Mouse (Mus musculus): ENCODE measurements around the gene Ttyh1. TPM values are rescaled to one million over a fixed set of nuclear protein-coding genes. Genes with fewer than 3 reads are reported as not detected.
A peak's percentile ranks its signal among the peaks of the same experiment; 100 is the strongest.

Gene Ttyh1
- polyA plus RNA-seq, 1 experiment, result 162 TPM

- peaks cover 5% of the 10 kb centered on the region for H3K4me1 ChIP-seq (ENCODE audit: control insufficient read depth, insufficient read depth, low read length)
- no peak overlapping the region for H3K4me3 ChIP-seq (ENCODE audit: insufficient read depth, low read depth, low read length)
- no peak overlapping the region for H3K27ac ChIP-seq (ENCODE audit: insufficient read depth, low read depth, low read length)
- no peak for TF ChIP-seq CTCF (IDR thresholded peaks at IDR 0.05; ENCODE audit: insufficient read depth, low read depth, low read length)
- TF ChIP-seq POLR2A (IDR thresholded peaks at IDR 0.05; ENCODE audit: insufficient read depth, low read depth, low read length), result no peak
- WGBS, result 60% methylated on average over 8 of the region's 8 CpGs
These were observed 2.0 kb upstream of the Ttyh1 start for GRCm38 (mm10) chr7:4117050-4117814.

DNA sequence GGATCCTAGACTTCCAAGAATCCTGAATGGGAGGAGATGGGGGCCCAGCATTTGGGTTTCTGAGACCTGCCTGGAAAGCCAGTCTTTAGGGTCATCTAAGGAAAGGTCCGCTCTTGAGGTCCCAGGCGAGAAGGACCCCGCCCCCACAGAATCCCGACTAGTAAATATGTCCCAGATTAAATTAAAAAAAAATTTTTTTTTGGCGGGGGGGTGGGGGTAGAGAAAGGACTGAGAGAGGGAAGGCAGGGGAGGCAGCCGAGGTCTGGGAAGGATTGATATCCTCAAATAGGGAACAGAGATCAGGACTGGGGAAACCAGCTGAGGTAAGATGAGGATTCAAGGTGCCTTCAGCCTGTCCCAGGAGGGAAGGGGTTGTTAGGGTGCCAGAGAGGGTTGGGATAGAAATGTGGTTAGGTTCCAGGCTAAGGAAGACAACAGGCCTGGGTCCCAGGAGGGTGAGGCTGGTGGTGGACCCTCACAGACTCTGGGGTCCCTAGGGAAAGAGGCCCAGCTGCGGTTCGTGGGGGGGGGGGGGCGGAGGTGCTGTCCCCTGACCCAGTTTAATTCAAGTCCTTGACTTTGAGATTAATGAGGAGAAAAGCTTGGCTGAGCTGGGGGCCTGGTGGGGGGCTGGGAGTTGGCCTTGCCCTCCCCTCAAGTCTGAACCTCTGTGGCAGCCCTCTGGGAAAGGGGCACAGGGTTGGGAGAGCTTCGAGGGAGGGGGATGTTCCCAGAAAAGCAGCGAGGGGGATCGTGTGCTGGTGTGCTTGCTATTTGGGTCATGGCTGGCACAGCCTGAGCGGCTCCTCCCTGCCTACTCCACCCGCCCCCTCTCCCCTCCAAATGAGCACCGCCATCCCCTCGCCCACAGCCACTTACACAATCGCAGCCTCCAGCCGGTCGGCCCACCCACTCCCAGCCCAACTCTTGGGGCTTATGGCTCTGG, 1.0 kb downstream of the Ttyh1 start:
- peak overlapping the region; percentile 80 for H3K4me3 ChIP-seq (ENCODE audit: insufficient read depth, low read depth, low read length)
- WGBS, result 5% methylated on average over 19 of the region's 19 CpGs
- TF ChIP-seq CTCF (IDR thresholded peaks at IDR 0.05; ENCODE audit: insufficient read depth, low read depth, low read length) (no peak), POLR2A (IDR thresholded peaks at IDR 0.05; ENCODE audit: insufficient read depth, low read depth, low read length) (peak; percentile 36; the same call in 1 of the 2 replicates)
- peak overlapping the region; percentile 97 for H3K27ac ChIP-seq (ENCODE audit: insufficient read depth, low read depth, low read length)
- H3K4me1 ChIP-seq (ENCODE audit: control insufficient read depth, insufficient read depth, low read length), result peaks cover 27% of the 10 kb centered on the region

DNA sequence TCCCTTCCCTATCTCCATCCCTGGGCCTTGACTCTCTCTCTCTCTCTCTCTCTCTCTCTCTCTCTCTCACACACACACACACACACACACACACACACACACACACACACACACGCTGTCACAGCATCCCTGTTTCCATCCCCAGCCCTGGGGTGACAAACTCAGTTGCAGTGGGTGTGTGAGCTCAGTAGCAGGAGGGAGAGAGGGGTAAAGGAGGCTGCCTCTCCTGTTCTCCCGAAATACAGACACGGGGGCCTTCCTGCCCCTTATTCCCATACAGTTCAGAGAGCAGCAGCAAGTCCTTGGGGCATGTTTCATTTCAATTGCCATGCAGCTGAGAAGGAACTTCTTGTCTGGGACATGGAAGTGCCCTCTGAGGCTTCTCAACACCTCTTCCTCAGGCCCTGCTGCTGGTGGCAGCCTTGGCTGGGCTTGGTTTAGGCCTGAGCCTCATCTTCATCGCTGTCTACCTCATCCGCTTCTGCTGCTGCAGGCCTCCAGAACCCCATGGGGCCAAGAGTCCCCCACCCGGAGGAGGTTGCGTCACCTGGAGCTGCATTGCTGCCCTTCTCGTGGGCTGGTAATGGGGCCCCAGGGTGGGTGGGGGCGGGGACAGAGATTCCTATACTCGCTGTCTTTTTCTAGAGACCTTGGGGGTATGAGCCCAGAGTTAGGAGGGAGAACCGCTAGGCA, 3.0 kb downstream of the Ttyh1 start:
- peaks cover 33% of the 10 kb centered on the region for H3K4me1 ChIP-seq (ENCODE audit: control insufficient read depth, insufficient read depth, low read length)
- peak overlapping the region; percentile 41 for H3K4me3 ChIP-seq (ENCODE audit: insufficient read depth, low read depth, low read length)
- 14% methylated on average over 11 of the region's 11 CpGs for WGBS

GRCm38 (mm10) chr7:4122783-4123182, 3.6 kb downstream of the Ttyh1 start:
- Histone ChIP-seq H3K27ac (ENCODE audit: insufficient read depth, low read depth, low read length) (peak overlapping the region; percentile 97), H3K4me3 (ENCODE audit: insufficient read depth, low read depth, low read length) (peak overlapping the region; percentile 41), H3K4me1 (ENCODE audit: control insufficient read depth, insufficient read depth, low read length) (peaks cover 35% of the 10 kb centered on the region)
- WGBS, result 25% methylated on average over 10 of the region's 10 CpGs
- no peak for TF ChIP-seq CTCF (IDR thresholded peaks at IDR 0.05; ENCODE audit: insufficient read depth, low read depth, low read length)
- no peak for TF ChIP-seq POLR2A (IDR thresholded peaks at IDR 0.05; ENCODE audit: insufficient read depth, low read depth, low read length)

More for the DNA sequence above, 3.0 kb downstream of the Ttyh1 start:
- H3K27ac ChIP-seq (ENCODE audit: insufficient read depth, low read depth, low read length), result peak overlapping the region; percentile 97
- TF ChIP-seq POLR2A (IDR thresholded peaks at IDR 0.05; ENCODE audit: insufficient read depth, low read depth, low read length) (no peak), CTCF (IDR thresholded peaks at IDR 0.05; ENCODE audit: insufficient read depth, low read depth, low read length) (no peak)

DNA sequence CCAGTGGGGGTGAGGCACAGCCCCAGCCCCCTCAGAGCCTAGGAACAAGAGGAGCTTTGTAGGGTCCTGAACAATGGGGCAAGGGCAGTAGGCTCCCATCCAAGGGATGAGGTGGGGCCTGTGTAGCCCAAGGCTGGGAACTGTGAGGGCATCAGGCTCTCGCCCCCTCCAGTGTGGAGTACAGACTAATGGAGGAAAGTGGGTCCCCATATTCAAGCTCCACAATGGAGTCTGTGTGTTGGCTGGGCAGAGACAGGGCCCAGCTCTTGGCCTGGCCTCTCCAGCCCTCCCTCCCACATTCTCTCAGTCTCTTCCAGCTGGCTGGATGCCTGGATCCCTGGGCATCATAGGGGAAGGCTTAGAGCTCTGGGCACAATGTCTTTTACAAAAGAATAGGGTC, 4.5 kb downstream of the Ttyh1 start:
- Histone ChIP-seq H3K4me1 (ENCODE audit: control insufficient read depth, insufficient read depth, low read length) (peaks cover 41% of the 10 kb centered on the region), H3K27ac (ENCODE audit: insufficient read depth, low read depth, low read length) (peak overlapping the region; percentile 97), H3K4me3 (ENCODE audit: insufficient read depth, low read depth, low read length) (peak overlapping the region; percentile 21; the same call in 1 of the 2 replicates)
- 15% methylated on average over 1 of the region's 1 CpGs for WGBS
- TF ChIP-seq CTCF (IDR thresholded peaks at IDR 0.05; ENCODE audit: insufficient read depth, low read depth, low read length) (no peak), POLR2A (IDR thresholded peaks at IDR 0.05; ENCODE audit: insufficient read depth, low read depth, low read length) (no peak)

GRCm38 (mm10) chr7:4124315-4124759, 5.1 kb downstream of the Ttyh1 start:
- TF ChIP-seq POLR2A (IDR thresholded peaks at IDR 0.05; ENCODE audit: insufficient read depth, low read depth, low read length), result no peak
- no peak for TF ChIP-seq CTCF (IDR thresholded peaks at IDR 0.05; ENCODE audit: insufficient read depth, low read depth, low read length)
- H3K27ac ChIP-seq (ENCODE audit: insufficient read depth, low read depth, low read length), result peak overlapping the region; percentile 97
- 0% methylated on average over 10 of the region's 10 CpGs for WGBS
- H3K4me3 ChIP-seq (ENCODE audit: insufficient read depth, low read depth, low read length), result peak overlapping the region; percentile 22
- H3K4me1 ChIP-seq (ENCODE audit: control insufficient read depth, insufficient read depth, low read length), result peaks cover 39% of the 10 kb centered on the region

DNA sequence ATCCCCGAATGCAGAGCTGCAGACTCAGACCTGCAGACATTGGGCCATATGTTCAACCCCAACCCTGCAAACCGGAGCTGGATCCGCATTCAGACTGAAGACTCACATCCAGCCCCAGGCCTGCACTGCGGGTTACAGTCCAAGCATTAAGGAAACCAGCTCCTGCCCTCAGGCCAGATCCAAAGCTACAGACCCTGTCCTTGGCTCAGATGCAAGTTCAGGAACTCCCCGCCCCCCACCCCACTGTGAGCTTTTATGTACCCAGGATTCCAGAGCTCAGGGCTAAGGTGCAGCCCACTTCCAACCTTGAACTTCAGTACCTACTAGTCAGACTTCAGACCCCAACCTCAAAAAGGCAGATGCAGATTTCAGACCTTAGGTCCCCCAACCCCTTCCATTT, 5.6 kb downstream of the Ttyh1 start:
- Histone ChIP-seq H3K27ac (ENCODE audit: insufficient read depth, low read depth, low read length) (peak overlapping the region; percentile 88), H3K4me1 (ENCODE audit: control insufficient read depth, insufficient read depth, low read length) (peaks cover 44% of the 10 kb centered on the region), H3K4me3 (ENCODE audit: insufficient read depth, low read depth, low read length) (peak overlapping the region; percentile 22)
- TF ChIP-seq POLR2A (IDR thresholded peaks at IDR 0.05; ENCODE audit: insufficient read depth, low read depth, low read length), result no peak
- WGBS, result 8% methylated on average over 5 of the region's 5 CpGs

- TF ChIP-seq POLR2A (IDR thresholded peaks at IDR 0.05; ENCODE audit: insufficient read depth, low read depth, low read length) (no peak), CTCF (IDR thresholded peaks at IDR 0.05; ENCODE audit: insufficient read depth, low read depth, low read length) (no peak)
- Histone ChIP-seq H3K27ac (ENCODE audit: insufficient read depth, low read depth, low read length) (peak overlapping the region; percentile 88), H3K4me1 (ENCODE audit: control insufficient read depth, insufficient read depth, low read length) (peaks cover 46% of the 10 kb centered on the region), H3K4me3 (ENCODE audit: insufficient read depth, low read depth, low read length) (no peak overlapping the region)
- 32% methylated on average over 9 of the region's 9 CpGs for WGBS
These were observed 6.1 kb downstream of the Ttyh1 start for GRCm38 (mm10) chr7:4125306-4125705.
